Mouse (Mus musculus) retina, adult 2 months (tissue): Measurements from ENCODE around the gene Rxfp2.

Experiments
- DNase-seq: peaks from one replicate; pipeline ENCODE4 v3.0.0-alpha.2; 2012; ENCODE audit warnings: low read depth, low spot score

Gene Rxfp2

DNA sequence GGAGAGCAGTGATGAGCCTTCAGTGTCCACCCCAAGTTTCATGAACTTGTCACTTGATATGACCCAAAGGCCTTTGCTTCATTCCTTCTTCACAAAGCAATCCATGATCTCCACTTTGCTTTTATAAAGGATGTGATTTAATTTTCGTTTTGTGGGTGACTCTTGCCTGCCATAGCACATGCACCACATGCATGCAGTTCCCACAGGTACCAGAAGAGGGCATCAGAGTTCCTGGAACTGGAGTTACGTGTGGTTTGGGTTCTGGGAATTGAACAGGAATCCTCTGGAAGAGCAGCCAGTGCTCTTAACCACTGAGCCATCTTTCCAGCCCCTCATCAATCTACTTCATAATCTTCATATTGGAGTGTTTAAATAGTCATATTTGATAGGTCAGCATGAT, 26.1 kb downstream of the Rxfp2 start:
- DNase-seq, result no peak

DNA sequence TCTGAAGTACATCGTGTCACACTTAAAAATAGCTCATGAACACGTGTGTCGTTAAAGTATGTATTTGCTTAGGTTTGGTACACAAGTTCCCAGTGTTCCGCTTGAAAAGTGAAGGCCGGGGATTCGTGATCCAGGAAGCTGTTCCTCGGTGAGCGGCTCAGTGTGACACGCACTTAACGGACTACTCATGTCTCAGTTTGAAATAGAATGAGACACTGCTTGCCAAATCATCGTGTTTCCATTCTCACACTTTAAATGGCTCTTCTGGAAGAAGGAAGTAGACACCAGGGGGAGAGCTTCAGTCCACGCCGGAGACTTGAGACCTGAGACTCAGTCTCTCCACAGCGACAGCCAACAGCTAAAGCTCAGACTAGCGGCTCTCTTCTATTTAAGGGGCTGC, 28.0 kb downstream of the Rxfp2 start:
- no peak for DNase-seq

DNA sequence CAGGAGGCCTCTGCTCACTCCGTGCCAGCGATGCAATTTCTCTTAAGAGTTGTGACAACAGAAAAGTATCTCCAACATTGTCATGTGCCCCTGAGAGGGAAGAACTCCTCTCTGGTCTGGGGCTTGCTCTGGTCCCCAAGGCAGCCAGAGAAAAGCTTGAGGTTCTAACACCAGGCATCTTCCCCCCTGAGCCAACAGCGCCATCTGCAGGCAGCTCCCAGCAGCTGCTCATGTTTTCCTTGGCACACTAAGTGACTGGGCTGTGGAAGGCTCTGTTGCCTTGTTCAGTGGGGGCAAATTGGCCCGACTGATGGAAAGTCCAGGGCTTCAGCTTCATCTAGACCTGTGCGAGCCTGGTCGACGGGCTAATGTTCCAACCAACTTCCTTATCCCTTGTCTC, 31.5 kb downstream of the Rxfp2 start:
- DNase-seq, result no peak

DNA sequence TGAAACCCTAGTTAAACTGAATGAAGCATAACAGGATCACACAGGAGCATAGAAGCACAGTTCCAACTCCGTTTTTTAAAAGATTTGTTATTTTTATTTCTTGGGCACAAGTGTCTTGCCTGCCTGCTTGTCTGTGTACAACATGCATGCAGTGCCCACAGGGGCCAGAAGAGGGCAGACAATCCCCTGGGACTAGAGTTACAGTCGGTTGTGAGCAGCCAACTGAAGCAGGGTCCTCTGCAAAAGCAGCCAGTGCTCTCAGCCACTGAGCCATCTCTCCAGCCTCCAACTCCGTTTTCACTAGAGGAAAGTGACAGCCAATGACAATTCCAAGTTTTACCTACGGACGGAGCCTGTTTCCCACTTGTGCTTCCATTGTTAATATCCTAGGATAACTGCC, 33.4 kb downstream of the Rxfp2 start:
- no peak for DNase-seq

DNA sequence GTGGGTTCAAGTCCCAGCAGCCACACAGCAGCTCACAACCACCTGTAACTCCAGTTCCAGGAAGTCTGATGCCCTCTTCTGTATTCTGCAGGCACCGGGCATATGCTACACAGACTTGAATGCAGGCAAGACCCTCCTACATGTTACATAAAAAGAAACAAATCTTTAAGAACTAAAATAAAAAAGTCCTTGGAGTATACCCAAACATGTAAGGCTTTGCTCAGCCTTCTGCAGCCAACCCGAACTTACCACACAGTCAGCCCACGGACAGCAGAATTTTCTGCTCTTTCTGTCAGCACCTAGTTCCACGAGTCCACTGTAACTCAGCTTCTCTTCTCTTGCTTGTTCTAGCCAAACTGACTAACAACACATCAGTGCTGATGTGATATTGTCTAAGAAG, 34.8 kb downstream of the Rxfp2 start:
- no peak for DNase-seq

DNA sequence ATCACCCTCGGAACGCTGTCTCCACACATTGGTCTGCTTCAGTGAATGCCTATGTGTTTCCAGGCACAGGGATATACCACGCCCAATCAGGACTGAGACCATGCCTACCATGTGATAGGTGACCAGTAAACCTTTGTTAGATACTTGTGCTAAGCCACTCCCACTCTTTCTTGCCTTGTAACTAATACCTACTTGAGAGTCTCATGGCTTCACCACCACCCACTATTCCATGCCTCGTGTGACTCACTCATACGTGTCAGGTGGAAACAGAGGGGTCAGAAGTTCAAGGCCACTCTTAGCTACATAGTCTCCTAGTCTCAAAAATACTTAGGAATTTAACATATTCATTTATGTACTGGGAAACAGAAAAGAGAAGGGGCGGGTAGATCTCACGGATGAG, 35.5 kb downstream of the Rxfp2 start:
- DNase-seq, result no peak

DNA sequence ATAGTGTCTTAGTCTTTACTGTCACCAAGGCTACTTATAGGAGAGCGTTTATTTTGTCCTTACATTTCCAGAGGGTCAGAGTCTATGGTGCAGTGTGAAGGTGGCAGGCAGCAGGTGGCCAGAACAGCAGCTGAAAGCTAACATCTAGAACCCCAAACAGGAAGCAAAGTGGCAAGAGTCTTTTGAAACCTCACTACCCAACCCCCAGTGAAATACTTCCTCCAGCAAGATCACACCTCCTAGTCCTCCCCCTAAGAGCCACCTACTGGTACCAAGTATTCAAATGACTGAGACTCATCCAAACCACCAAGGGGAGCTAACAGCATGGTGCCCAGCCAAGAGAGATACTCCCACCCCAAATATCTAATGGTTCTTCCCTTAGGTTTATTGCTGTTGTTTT, 36.8 kb downstream of the Rxfp2 start:
- DNase-seq, result no peak

DNA sequence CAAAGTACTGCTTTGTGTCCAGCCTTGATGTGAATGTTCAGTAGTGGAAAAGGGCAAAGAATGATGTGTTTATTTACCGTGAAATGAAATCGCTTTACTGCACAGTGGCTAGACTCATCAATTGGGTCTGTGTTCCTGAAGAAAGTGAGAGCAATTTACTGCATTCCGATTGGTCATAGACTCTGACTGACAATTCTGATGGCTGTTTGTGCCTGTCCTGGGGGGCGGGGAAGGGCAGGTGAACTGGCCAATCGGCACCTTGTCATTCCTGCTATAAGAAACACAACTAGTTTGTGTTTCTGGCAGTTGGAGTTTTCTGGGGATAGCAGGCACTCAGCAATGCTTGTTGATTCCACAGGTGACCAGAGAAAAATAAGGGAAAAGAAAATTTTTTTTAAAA, 37.6 kb downstream of the Rxfp2 start:
- no peak for DNase-seq

DNA sequence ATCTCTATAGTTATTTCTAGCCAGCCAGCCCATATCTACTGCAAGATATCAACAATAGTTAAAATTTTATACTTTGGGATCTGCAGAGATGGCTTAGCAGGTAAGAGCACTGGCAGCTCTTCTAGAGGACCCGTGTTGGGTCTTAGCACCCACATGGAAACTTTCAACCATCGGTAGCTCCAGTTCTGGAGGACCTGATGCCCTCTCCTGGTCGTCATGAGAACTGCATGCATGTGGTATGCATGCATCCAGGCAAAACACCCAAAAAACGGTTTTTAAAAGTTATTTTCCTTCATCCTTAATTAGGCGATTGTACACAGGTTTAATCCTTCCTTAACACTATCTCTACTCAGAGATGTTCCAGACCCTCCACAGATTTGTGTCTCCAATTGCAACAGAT, 40.4 kb downstream of the Rxfp2 start:
- no peak for DNase-seq

DNA sequence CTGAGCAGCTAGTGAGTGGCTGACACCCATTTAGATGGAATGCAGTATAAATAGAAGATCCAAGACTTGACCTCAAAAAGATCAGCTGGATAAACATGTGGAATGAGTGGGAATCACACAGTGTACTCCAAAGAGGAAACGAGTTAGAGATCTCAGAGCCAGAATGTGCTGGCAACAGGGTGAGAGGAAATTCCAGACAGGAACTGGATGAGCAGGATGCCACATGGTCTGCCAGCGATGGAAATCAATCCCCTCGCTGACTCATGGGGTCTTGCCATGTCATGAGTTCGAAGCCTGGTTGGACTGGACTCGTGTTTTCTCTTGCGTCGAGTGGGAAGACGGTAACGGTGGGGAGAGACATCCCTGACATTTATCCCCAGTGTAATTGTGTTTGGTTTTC, 41.0 kb downstream of the Rxfp2 start:
- no peak for DNase-seq

DNA sequence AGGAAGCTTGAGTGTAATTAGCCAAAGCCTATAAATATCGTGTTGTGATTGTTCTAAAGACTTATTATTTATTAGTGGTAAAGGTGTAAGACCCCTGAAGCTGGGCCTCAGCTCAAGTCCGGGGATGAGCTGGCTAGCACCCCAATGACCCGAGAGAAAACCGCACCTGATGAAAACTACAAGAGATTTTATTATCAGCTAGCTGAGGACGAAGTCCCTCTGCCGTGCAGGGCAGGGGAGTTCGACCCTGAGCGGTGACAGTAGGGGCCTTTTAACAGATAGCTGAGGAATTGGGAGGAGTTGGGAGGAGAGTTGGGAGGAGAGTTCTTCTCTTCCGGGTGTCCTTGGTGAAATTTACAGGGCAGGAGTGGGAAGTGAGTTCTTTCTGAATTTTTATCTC, 42.6 kb downstream of the Rxfp2 start:
- DNase-seq, result no peak

DNA sequence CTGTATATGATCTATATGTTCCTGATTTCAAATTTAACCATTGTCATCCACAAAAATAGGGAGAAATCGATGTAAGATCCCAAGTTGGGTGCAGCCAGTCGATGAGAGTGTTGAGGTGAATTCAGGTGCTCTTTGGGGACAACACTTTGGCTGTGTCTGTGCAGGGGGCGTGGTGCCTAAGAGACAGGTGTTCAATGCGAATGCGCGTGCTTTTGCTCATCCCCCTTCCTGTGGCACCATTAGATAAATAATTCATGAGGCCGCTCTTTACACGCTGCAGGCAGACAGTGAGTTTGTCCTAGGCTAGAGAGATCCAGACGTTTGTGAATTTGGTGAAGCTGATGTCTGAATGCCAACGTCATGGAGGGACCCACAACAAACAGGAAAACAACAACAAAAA, 45.8 kb downstream of the Rxfp2 start:
- DNase-seq, result no peak

DNA sequence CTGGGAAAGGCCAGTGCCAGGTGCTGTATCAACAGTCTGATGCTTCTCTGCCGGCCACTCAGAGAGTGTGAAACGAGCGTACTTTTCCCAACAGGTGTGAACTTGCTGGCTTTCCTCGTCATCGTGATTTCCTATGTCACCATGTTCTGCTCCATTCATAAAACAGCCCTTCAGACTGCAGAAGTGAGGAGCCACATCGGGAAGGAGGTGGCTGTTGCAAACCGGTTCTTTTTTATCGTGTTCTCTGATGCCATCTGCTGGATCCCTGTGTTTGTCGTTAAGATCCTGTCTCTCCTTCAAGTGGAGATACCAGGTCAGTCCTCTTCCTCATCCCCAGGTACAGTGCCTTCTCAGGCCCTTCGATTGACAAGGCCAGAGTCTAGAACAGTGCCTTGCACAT, 51.6 kb downstream of the Rxfp2 start:
- DNase-seq, result no peak

DNA sequence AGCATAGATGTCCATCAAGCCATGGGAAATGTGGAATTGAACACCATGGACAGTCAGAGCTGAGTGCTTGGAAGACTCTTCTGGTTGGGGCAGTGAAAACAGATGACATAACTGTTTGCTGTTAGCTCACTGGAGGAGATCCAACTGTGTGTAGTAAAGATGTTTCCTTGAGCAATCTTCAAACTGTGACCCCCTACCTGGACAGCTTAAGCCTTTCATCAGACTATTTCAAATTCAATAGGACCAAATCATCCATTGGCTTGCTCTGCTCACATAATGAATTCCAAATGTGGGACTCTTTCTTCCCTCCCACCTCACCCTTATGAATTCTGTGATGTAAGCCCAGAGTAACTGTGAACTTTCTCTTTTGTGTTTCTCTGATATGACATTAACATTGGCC, 53.3 kb downstream of the Rxfp2 start:
- DNase-seq, result no peak

DNA sequence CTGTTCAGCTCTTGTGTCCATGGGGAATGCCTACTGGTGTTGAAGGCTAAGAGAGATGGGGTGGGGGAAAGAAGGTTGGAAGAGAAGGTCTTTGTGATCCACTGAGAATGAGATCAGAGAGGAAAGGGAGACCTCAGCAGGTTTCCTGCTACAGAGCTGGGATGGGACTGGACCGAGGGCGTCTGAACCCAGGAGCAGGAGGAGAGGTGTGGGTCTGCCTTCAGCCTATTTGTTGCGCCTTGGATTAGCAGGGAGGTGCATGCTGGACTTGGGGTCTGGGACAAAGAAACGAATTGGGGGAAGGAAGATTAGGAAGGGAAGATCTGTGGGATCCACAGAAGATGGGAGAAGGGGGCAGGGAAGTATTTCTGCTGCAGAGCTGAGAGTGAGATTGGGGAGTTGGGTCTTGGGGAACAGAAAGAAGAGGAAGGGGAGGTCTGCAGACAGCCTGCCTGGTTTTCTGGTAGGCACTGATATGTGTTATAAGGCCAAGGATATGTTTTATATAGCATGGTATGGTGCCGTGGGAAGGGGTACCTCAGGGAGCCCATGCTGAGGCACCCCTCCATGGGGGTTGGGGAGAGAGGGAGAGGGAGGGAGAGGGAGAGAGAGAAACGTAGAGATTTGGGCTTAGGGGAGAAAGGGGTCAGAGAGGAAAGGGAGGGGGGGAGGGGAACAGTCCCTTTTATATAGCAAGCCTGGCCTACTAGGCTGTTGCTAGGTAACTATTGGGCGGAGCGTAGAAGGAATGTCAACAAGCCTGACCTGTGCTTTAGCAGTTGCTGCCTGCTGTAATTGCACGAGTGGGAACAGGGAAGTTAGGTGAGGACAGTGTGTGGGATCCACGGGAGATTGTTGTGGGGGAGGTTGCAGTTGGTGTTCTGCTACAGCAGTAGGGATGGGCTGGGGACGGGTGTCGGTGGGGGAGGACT, 61.7 kb downstream of the Rxfp2 start:
- DNase-seq, result no peak

DNA sequence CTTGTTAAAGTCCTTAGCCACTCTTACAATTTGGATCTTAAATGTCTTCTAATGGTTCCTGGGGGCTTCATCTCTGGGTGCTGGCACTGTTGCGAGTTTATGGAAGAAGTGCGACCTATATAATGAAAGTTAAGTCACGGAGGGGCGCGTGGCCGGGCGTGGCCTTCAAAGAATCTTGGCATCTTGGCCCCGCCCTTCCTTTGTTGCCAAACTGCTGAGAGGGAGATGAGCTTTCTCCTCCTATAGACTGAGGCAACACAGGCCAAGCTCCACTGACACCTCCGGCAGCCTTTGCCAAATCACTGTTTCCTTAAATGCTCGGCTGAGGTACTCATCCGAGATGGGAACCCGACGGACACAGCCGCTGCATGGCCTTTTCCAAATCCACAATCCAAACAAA, 64.2 kb downstream of the Rxfp2 start:
- DNase-seq, result no peak

DNA sequence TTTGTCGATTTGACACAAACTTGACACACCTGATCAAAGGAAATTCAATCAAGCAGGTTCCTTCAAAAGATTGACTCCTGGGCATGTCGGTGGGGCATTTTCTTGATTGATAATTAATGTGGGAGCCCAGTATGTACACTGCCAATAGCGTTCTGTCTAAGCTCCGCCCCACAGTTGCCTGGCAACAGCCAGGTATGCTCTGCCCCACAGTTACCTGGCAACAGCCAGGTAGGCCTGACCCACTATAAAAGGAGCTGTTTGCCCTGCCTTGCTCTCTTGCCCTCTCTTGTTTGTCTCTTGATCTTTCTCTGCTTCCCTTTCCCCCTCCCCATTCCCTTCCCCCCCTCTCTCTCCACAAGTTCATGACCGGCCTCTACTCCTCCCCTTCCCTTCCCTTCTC, 64.7 kb downstream of the Rxfp2 start:
- no peak for DNase-seq

DNA sequence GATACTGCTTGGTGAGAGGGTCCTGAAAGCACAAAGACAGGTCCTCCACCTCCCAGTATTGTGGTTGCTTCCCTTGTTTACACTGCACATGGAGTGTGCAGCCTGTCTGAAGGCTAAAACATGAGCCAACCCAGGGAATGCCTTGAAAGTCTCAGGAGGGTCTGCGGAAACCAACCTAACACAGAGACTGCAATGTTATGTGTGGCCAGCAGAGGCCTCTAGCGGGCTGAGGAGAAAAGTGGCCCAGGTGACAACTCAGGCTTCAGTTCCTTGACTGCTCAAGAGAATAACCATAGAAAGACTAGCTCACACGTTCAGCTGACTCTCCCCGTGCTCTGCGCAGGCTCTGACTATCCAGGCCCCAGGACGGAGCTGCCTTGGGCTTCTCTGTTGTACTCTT, 79.1 kb downstream of the Rxfp2 start:
- DNase-seq, result no peak

DNA sequence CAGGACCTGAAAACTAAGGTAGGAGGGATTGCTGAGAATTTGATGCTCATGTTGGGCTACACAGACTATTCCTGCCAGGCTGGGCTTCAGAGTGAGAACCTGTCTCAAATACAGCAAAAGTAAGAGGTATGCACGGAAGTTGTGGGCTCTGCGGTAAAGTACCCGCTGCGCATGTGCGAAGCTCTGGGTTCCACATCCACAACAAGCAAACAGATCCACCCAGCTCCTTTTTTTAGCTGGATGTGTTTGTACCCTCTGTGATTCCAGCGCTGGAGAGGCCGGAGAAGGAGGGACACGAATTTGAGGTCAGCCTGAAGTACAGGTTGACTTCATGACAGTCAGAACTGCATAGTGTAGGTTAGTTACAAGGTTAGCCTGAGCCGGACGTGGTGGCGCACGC, 80.3 kb downstream of the Rxfp2 start:
- no peak for DNase-seq

DNA sequence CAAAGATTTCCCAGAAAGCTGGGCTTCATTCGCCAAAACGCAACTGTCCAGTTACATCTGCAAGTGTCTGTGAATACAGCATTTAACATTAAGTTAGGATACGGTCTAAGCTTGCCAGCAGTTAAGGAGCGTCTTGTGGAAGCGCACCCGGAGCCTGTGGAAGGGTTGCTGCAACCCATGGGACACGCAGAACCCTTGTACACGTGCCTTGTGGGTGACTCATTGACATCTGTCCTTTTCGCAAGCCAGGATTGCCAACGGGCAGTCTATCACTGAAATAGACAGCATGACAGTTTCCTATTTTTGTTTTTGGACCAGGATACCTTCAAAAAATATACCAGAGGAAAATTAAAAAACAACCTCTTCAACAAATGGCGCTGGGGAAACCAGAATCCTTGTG, 83.3 kb downstream of the Rxfp2 start:
- no peak for DNase-seq

DNA sequence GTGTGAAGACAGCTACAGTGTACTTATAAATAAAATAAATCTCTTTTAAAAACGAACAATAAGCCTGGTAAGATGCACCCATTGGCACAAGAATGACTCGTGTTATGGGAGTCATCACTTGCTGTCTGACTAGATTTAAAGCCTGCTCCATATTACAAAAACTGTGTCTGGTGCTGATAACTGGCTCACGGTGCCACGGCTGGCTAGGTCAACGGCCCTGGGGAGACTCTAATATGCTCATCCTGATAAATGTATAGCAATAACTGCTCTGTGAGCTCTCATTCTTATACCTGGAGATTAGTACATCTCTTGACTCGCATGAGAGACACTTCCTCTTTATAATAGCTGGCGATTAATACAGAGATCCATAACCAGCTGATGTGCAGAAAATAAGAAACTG, 87.9 kb downstream of the Rxfp2 start:
- no peak for DNase-seq

DNA sequence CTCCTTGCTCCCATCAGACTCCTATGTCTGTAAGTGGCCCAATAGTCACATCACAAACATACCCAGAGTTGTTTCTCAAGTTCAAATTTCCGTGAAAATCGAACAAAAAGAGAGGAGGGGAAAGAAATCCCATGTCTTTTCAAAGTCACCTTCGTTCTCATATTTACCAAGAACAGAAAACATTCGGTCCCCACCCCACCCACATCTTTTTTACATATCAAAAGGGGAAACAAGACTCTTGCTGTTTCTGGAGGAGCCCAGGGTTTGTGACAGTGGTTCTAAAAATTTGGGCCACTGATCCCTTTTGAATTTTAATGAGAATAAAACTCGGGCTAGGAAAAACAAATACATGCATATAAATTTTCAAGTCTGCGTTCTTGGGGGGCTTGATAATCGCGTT, 92.8 kb downstream of the Rxfp2 start:
- DNase-seq, result no peak

DNA sequence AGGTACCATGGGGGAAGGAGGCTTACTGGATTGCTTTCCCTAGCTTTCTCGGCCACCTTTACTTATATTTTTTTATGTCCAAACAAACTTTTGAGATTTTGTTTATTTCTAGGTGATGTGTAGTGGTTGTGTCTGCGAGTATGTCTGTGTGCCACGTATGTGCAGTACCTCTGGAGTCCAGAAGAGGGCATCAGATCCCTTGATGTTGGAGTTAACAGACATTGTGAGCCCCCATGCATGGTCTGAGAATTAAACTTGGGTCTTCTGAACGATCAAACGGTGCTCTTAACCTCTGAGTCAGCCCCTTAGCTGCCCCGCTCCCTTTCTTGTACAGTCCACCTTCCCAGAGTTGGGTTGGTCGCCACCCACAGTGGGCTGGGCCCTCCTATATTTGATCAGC, 95.5 kb downstream of the Rxfp2 start:
- no peak for DNase-seq

DNA sequence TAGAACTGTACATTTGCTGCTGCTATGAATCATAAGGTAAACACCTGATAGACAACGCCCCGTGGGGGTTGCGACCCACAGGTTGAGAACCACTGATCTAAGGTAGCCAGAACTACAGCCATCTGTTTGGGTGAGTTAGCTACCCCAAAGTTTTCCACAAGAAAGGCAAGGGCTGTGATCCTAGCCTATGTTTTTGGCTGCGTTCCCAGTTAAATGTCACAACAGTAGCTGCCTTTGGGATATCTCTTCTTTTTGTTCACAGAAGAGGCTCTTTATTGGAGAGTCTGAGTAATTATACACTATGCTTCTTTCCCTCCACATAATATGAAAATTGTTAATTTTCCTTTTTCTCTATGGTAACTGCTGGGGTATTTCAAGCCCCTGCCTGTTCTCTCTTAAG, 96.3 kb downstream of the Rxfp2 start:
- no peak for DNase-seq
